Mouse (Mus musculus) ES-CJ7 (cell line): Measurements from ENCODE around the gene Cope.

Source experiments
- DNase-seq: peaks from one replicate; pipeline ENCODE4 v3.0.0; 2011; ENCODE audit warnings: low read depth, low spot score

The Cope gene

GRCm38 (mm10) chr8:70347443-70347842, 45.1 kb downstream of the Cope start:
- DNase-seq, result no peak

- no peak for DNase-seq
Measured at GRCm38 (mm10) chr8:70347860-70348420, 45.6 kb downstream of the Cope start.

- no peak for DNase-seq
Measured at GRCm38 (mm10) chr8:70351035-70351999, 49.0 kb downstream of the Cope start.

DNA sequence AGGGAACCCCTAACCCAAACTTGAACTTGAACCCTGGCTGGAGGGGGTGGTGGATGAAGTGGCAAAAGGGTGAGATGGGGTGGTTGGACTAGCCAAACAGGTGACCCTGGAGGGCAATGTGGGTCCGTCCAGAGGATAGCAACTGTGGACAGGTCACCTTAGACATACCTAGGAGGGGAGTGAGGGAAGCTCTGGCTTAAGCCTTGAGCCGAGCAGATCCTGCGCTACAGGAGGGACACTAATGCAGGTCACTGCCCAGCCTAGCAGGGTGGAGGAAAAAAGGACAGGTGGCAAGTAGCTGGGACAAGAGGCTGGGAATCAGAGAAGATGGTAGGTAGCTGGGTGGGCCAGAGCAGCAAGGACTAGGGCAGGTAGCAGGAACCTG, 49.7 kb downstream of the Cope start:
- DNase-seq, result no peak

- DNase-seq, result no peak
Measured at GRCm38 (mm10) chr8:70352657-70353151, 50.4 kb downstream of the Cope start.

- DNase-seq, result peak; percentile 100
Measured at GRCm38 (mm10) chr8:70353194-70353817, 51.0 kb downstream of the Cope start, which contains the start of gene Upf1. Upf1 (minus strand) TSS chr8:70353278.

GRCm38 (mm10) chr8:70354004-70354403, 51.7 kb downstream of the Cope start:
- DNase-seq, result no peak

DNA sequence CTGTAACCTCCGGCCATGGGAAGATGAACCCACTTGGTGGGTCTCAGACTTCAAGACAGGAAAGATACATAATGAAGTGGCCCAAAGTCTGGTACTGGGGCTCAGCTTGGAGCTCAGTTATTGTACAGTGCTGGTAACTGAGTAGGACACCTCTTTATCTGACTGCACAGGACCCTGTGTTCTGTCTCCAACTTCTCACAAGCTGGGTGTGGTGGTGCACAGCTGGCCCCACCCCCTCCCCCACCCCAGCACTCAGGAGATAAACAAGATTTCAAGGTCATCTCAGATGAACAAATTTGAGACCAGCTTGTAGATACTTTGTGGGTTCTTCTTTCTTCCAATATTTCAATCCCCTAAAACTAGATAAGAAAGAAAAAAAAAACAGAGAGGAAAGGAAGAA, 53.8 kb downstream of the Cope start:
- no peak for DNase-seq

- no peak for DNase-seq
Measured at GRCm38 (mm10) chr8:70359411-70359810, 57.1 kb downstream of the Cope start.

DNA sequence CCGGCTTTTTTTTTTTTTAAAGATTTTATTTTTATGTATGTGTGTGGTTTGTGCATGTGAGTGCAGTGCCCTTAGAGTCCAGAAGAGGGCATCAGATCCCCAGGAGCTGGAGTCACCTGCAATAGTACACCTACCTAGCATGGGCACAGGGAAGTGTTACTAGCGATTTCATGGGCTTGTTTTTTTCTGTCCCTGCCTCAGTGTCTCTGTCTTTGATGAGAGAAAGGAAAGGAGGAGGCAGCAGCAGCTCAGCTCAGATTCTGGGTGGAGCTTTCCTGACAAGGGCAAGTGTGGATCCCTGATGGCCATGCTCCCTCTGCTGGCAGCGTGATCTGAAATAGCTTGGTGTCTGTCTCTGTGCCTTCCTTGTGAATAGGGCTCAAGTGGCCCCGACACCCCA, 58.5 kb downstream of the Cope start:
- peak; percentile 84 for DNase-seq

DNA sequence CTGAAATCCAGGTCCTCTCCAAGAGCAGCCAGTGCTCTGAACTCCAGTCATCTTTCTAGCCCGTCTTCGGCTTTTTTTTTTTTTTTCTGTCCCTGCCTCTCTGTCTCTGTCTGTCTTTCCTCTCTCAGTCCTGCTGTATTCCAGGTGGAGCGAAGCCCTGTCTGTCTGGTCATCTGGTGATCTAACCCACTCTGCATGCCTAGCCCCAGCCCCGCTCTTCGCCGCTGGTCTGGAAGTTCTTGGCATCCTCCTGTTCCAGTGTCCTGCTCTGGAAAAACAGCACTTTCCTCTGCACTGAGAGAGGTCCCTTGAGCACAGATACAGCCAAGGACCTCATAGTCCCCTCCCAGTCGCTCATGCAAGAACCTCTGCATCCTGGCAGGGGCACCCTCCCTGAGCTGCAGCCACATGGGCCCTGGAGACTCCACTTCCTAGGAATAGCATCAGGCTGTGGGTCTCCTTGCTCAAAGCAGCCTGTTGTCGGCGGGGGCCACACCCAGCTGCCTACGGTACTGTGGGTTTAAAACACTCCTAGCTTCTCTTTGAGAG, 59.2 kb downstream of the Cope start:
- DNase-seq, result no peak
